Mouse (Mus musculus): ENCODE results near the gene Arl4c. TPM values are rescaled to one million over a fixed set of nuclear protein-coding genes. Genes with fewer than 3 reads are reported as not detected.

The Arl4c gene
- total RNA-seq, 2 experiments from 2014 or later: 9.8 to 10.3 TPM

DNA sequence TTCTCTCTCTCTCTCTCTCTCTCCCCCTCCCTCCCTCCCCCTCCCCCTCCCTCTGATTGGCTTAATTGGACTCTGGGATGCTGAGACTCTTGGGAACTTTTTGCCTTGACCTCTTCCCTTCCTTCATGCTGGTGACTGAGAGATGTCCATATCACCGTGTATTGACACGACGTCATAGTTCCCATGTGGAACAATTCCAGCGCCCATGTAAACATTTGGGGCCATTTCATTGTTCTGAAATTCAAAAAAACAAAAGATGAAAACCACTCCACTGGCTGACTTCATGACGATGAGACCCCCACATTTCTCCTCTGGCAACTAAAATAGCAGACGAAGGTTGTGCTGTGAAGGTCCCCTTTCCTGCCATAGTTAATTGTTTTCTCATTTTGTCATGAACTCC is 69.2 kb downstream of the Arl4c start:
- DNase-seq (ENCODE audit: low spot score in 2 of 2): no peak

DNA sequence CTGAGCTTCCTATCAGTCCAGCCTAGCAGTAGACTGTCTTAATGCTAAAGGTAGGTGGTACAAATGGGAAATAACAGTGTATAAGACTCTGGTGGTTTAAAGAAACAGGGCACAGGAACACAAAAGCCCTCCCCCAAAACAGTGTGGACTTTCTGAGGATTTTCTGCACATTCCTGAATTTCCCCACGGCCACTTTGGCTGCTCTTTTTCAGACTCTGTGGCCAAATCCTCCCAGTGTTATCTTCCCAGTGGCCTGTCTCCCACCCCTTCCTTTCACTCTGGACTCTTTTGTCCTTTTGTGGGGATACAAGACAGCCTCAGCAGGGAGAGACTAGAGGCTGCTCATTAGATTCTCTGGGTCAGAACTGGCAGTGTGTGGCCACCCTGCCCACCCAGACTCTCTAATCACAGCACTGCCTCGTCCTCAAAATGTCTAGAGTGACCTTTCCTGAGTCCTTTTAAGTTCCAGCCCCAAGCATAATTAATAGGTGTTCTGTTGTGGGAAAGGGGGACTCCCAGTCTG is 72.0 kb downstream of the Arl4c start:
- no peak for DNase-seq (ENCODE audit: low spot score in 2 of 2)

DNA sequence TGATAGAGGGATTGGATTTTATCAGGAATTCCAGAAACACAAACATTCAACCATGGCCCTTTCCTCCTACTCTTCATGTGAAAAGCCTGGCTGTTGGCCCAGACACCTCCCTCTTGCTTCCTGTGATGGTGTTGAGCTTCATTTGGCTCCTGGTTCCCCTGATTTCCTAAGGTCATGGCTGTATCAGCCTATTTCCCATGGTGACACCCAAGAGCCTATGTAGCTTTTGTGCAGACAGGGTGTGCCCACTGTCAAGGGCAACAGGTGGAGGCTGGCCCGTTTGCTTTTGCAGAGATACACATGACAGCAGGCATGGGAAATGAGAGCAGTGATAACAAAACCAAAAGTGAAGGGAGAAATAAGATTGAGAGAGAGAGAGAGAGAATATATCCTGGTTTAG is 76.8 kb downstream of the Arl4c start:
- no peak for DNase-seq (ENCODE audit: low spot score in 2 of 2)

DNA sequence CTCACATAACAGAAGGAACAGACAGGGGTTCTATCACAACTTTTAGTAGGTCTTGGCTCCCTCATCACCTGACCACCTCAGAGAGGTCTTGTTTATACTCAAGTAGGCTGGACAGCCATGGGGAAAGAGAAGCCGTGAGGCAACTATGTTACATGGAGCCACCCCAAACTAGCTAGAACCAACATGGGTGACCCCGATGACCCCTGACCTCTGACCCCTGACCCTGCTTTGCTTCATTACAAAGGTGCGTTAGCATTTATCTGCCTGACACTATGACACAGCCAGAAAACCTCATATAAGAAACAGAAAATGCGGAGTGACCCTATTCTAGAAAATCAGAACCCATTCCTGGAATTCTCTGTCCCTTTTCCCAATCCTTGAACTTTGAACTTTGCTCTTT is 77.6 kb downstream of the Arl4c start:
- no peak for DNase-seq (ENCODE audit: low spot score in 2 of 2)

DNA sequence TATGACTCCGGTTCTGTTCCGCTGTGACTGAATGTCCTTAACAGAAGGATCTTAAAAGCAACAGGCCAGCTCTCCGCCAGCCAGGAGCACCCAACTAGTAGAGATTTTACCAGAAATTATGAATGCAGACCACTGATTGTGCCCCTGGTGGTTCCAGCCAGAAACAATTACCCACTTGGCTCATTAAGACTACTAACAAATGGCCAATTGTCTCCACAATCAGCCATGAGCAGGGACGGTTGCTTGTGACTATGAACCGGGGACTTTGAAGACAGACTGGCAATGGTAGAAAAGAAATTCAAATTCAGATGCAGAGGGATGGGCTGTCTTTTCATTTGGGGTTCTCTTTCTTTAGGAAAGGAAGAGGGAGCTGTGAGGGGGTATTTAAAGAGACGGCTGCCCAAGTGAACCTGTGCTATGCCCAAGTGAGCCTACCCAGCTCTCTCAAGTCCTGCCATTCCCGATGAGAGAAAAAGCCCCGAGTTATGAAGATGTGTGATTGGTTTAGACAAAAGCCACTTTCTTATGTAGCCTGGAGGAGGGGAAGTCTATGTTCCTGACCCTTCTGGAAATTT is 78.4 kb downstream of the Arl4c start:
- DNase-seq (ENCODE audit: low spot score in 2 of 2): no peak

Other genes with a start within 250 kb of the Arl4c start
- not detected for gene Glrp1, start 192.2 kb downstream of the Arl4c start, total RNA-seq (2021)

All from adrenal gland, adult 18-20 months (tissue).